Mouse (Mus musculus) liver, embryonic 14.5 days (tissue): Measurements from ENCODE around the gene Krt78.

Source experiments
- CTCF ChIP-seq: IDR thresholded peaks from 2 replicates; pipeline ENCODE4 v1.5.1; 2016; ENCODE audit warnings: antibody characterized with exemption, low read depth, control low read depth
- EP300 ChIP-seq: IDR thresholded peaks from 2 replicates; pipeline ENCODE4 v1.6.1; 2016; ENCODE audit warnings: antibody characterized with exemption, low read depth

DNA sequence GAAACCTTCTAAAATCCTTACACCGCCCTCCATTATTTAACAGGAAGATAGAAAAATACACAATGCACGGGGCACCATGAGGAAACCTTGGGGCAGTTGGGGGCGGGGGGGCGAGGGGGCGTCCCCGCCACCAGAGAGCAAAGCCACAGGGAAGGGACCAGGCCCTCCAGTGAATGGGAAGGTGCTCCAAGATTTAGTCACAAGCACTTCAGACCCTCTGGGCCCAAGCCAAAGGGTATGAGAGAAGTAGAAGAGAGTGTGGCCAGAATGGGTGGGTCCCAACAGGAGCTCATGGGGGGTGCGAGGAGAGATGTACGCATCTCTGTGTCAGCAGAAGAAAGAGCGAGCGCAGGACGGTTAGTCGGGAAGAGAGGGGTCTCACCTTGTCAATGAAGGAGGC is 49.4 kb upstream of the Krt78 start:
- no peak for TF ChIP-seq EP300
- TF ChIP-seq CTCF, result no peak
